Mouse (Mus musculus) forebrain, embryonic 16.5 days (tissue): ENCODE results near the gene Itga11. TPM values are rescaled to one million over a fixed set of nuclear protein-coding genes. Genes with fewer than 3 reads are reported as not detected.

Experiments
- ATAC-seq: fragments of 200-750 bp; cut with Nextera tagmentation; 2 replicates; pipeline ENCODE4 v1.8.0; 2017; ENCODE audit warnings: mild to moderate bottlenecking, moderate library complexity
- H3K27ac ChIP-seq: fragments of 300-500 bp; sonication (generic); 2 replicates; pipeline ENCODE4 v1.5.1; 2014; ENCODE audit warnings: low read length, control low read depth
- H3K27me3 ChIP-seq: fragments of 300-500 bp; sonication (generic); replicated peaks from 2 replicates; pipeline ENCODE4 v1.6.1; 2014; ENCODE audit warnings: low read length; ENCODE audit not compliant: control insufficient read depth, insufficient read depth
- H3K36me3 ChIP-seq: fragments of 300-500 bp; sonication (generic); 2 replicates; pipeline ENCODE4 v1.6.1; 2014; ENCODE audit not compliant: control insufficient read depth, insufficient read depth
- H3K4me1 ChIP-seq: fragments of 300-500 bp; sonication (generic); replicated peaks from 2 replicates; pipeline ENCODE4 v1.6.1; 2014; ENCODE audit warnings: low read length; ENCODE audit not compliant: control insufficient read depth, insufficient read depth
- H3K4me2 ChIP-seq: fragments of 300-500 bp; sonication (generic); 2 replicates; pipeline ENCODE4 v1.6.1; 2014; ENCODE audit warnings: mild to moderate bottlenecking, low read length, control low read depth
- H3K4me3 ChIP-seq: fragments of 300-500 bp; sonication (generic); replicated peaks from 2 replicates; pipeline ENCODE4 v1.5.1; 2014; ENCODE audit warnings: mild to moderate bottlenecking, low read length, control low read depth
- H3K9ac ChIP-seq: fragments of 300-500 bp; sonication (generic); replicated peaks from 2 replicates; pipeline ENCODE4 v1.6.1; 2014; ENCODE audit warnings: low read depth, low read length, control low read depth
- H3K9me3 ChIP-seq: fragments of 300-500 bp; sonication (generic); 2 replicates; pipeline ENCODE4 v1.6.1; 2016; ENCODE audit warnings: low read length; ENCODE audit not compliant: control insufficient read depth
- WGBS: fragments of 180-500 bp; shearing (Covaris S2); extraction: QIAGEN DNeasy Blood & Tissue Kit; methylation state at CpG from one replicate; pipeline ENCODE4 v1.1.7; 2014; 5-methylcytosine and 5-hydroxymethylcytosine counted together
- polyA plus RNA-seq: library from polyadenylated mRNA; unstranded; fragments of >200 nt; fragmentation: Nextera tagmentation; extraction: Ambion mirVana; gene quantifications from 2 replicates; pipeline ENCODE4 v1.2.1, GENCODE M21; 2015

Itga11 gene
- polyA plus RNA-seq, 1 experiment from 2014 or later = 1.0 TPM

- 82% methylated on average over 5 of the region's 5 CpGs for WGBS
- H3K36me3 ChIP-seq = no peaks in the 10 kb centered on the region
Measured at GRCm38 (mm10) chr9:62768361-62768760, 90.7 kb downstream of the Itga11 start.

GRCm38 (mm10) chr9:62772746-62773145 is 95.1 kb downstream of the Itga11 start:
- Histone ChIP-seq H3K27ac (no peak overlapping the region), H3K4me1 (no peaks in the 10 kb centered on the region), H3K36me3 (no peaks in the 10 kb centered on the region), H3K9ac (no peak overlapping the region), H3K9me3 (no peaks in the 10 kb centered on the region), H3K27me3 (no peaks in the 10 kb centered on the region), H3K4me3 (no peak overlapping the region), H3K4me2 (no peak overlapping the region)
- 82% methylated on average over 8 of the region's 8 CpGs for WGBS
- no peak for ATAC-seq

More at GRCm38 (mm10) chr9:62768361-62768760, 90.7 kb downstream of the Itga11 start:
- H3K9me3 ChIP-seq = no peaks in the 10 kb centered on the region
- H3K9ac ChIP-seq = no peak overlapping the region
- ATAC-seq = no peak
- H3K4me2 ChIP-seq = no peak overlapping the region
- H3K27ac ChIP-seq = no peak overlapping the region
- no peak overlapping the region for H3K4me3 ChIP-seq
- H3K4me1 ChIP-seq = peaks cover 8% of the 10 kb centered on the region; the same call in 1 of the 2 replicates
- H3K27me3 ChIP-seq = no peaks in the 10 kb centered on the region

- H3K4me3 ChIP-seq = no peak overlapping the region
- WGBS = 58% methylated on average over 4 of the region's 4 CpGs
- no peak overlapping the region for H3K9ac ChIP-seq
- no peak for ATAC-seq
- H3K4me1 ChIP-seq = no peaks in the 10 kb centered on the region
- no peaks in the 10 kb centered on the region for H3K27me3 ChIP-seq
- H3K9me3 ChIP-seq = no peaks in the 10 kb centered on the region
- no peak overlapping the region for H3K4me2 ChIP-seq
- no peak overlapping the region for H3K27ac ChIP-seq
- no peaks in the 10 kb centered on the region for H3K36me3 ChIP-seq
Measured at GRCm38 (mm10) chr9:62775464-62775863, 97.8 kb downstream of the Itga11 start.

GRCm38 (mm10) chr9:62777461-62777860 is 99.8 kb downstream of the Itga11 start:
- 7% methylated on average over 5 of the region's 5 CpGs for WGBS
- H3K9me3 ChIP-seq = no peaks in the 10 kb centered on the region

GRCm38 (mm10) chr9:62778721-62779120 is 101.1 kb downstream of the Itga11 start:
- 84% methylated on average over 9 of the region's 9 CpGs for WGBS
- H3K4me1 ChIP-seq = peaks cover 18% of the 10 kb centered on the region
- H3K9ac ChIP-seq = no peak overlapping the region
- no peak overlapping the region for H3K4me3 ChIP-seq
- H3K4me2 ChIP-seq = no peak overlapping the region
- no peak overlapping the region for H3K27ac ChIP-seq
- no peaks in the 10 kb centered on the region for H3K27me3 ChIP-seq
- ATAC-seq = no peak
- no peaks in the 10 kb centered on the region for H3K9me3 ChIP-seq
- no peaks in the 10 kb centered on the region for H3K36me3 ChIP-seq

More at GRCm38 (mm10) chr9:62777461-62777860, 99.8 kb downstream of the Itga11 start:
- H3K4me1 ChIP-seq = peaks cover 5% of the 10 kb centered on the region
- no peak overlapping the region for H3K4me3 ChIP-seq
- no peak overlapping the region for H3K27ac ChIP-seq
- no peak overlapping the region for H3K9ac ChIP-seq
- H3K27me3 ChIP-seq = no peaks in the 10 kb centered on the region
- H3K36me3 ChIP-seq = no peaks in the 10 kb centered on the region
- ATAC-seq = peak; percentile 63
- no peak overlapping the region for H3K4me2 ChIP-seq

- peak overlapping the region; percentile 18 for H3K27ac ChIP-seq
- H3K9ac ChIP-seq = no peak overlapping the region
- ATAC-seq = no peak
- H3K36me3 ChIP-seq = no peaks in the 10 kb centered on the region
- H3K4me1 ChIP-seq = peaks cover 18% of the 10 kb centered on the region
- WGBS = 62% methylated on average over 3 of the region's 3 CpGs
- H3K9me3 ChIP-seq = no peaks in the 10 kb centered on the region
- no peak overlapping the region for H3K4me2 ChIP-seq
- no peaks in the 10 kb centered on the region for H3K27me3 ChIP-seq
- H3K4me3 ChIP-seq = no peak overlapping the region
Measured at GRCm38 (mm10) chr9:62781965-62782364, 104.3 kb downstream of the Itga11 start.

GRCm38 (mm10) chr9:62782976-62783781 is 105.6 kb downstream of the Itga11 start:
- no peaks in the 10 kb centered on the region for H3K27me3 ChIP-seq
- peak overlapping the region; percentile 62 for H3K27ac ChIP-seq
- H3K9ac ChIP-seq = 0 out of 2 replicates have a peak overlapping the region, but pooled peaks have one; percentile 11
- no peaks in the 10 kb centered on the region for H3K36me3 ChIP-seq
- no peaks in the 10 kb centered on the region for H3K9me3 ChIP-seq
- no peak overlapping the region for H3K4me3 ChIP-seq
- H3K4me2 ChIP-seq = peak overlapping the region; percentile 34
- H3K4me1 ChIP-seq = peaks cover 18% of the 10 kb centered on the region
- peak; percentile 92 for ATAC-seq
- WGBS = 30% methylated on average over 16 of the region's 16 CpGs

- Histone ChIP-seq H3K36me3 (no peaks in the 10 kb centered on the region), H3K27ac (peak overlapping the region; percentile 27; the same call in 1 of the 2 replicates), H3K4me3 (no peak overlapping the region), H3K4me1 (peaks cover 18% of the 10 kb centered on the region), H3K27me3 (no peaks in the 10 kb centered on the region), H3K9ac (no peak overlapping the region), H3K4me2 (no peak overlapping the region), H3K9me3 (no peaks in the 10 kb centered on the region)
- 93% methylated on average over 2 of the region's 2 CpGs for WGBS
- no peak for ATAC-seq
Measured at GRCm38 (mm10) chr9:62784233-62784632, 106.6 kb downstream of the Itga11 start.

GRCm38 (mm10) chr9:62786721-62787120 is 109.1 kb downstream of the Itga11 start:
- H3K27ac ChIP-seq = no peak overlapping the region
- WGBS = 70% methylated on average over 5 of the region's 5 CpGs
- H3K9me3 ChIP-seq = no peaks in the 10 kb centered on the region
- H3K4me2 ChIP-seq = no peak overlapping the region
- peaks cover 18% of the 10 kb centered on the region for H3K4me1 ChIP-seq
- H3K27me3 ChIP-seq = no peaks in the 10 kb centered on the region
- no peak overlapping the region for H3K9ac ChIP-seq
- no peaks in the 10 kb centered on the region for H3K36me3 ChIP-seq
- no peak overlapping the region for H3K4me3 ChIP-seq
- ATAC-seq = no peak
